8 mouse cellular contexts compared by ENCODE assay signal in the genomic region with DNA sequence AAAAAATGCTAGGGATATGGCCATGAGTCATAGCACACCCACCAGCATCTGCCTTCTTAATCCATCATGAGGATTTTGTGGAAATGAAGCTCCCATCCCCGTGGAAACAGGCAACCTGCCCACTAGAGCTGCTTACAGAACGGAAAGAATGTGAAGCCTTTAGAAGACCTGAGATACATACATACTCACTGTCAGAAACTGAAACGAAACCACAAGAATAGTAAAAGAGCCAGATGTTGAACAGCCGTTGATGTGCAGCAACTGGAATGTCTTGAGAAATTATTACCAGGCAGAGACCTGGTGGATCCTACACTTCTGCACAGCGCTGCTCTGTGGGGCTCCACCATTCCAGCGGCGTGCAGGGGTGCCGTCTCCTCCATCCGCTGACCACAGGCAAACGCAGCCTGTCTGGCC.
DNase-seq lines count a peak whose midpoint lies in the region; ATAC-seq and TF ChIP-seq lines count a peak whose summit lies in the region.
"Had no signal": no experiment of that assay in that cellular context is flagged by ENCODE, and none has a peak within 500 bp of the region (broad histone marks: within the 10 kb centered on the region; RNA-seq: fewer than 3 reads in every experiment).

No protein-coding gene starts in this region.

- no peak overlapping the region for H3K4me2 ChIP-seq in lung, postnatal 0 days (replicated peaks; ENCODE audit: low read depth, low read length)
- peak overlapping the region; percentile 35; the same call in 1 of the 2 replicates for H3K4me2 ChIP-seq in stomach, embryonic 16.5 days (ENCODE audit: low read depth, low read length)
- no peak overlapping the region for H3K4me2 ChIP-seq in neural tube, embryonic 15.5 days

- H3K9me3 ChIP-seq in lung, postnatal 0 days (ENCODE audit: low read length) = no peaks in the 10 kb centered on the region
- H3K9me3 ChIP-seq in stomach, embryonic 16.5 days (replicated peaks; ENCODE audit: control insufficient read depth, low read length) = no peaks in the 10 kb centered on the region
- H3K9me3 ChIP-seq in neural tube, embryonic 15.5 days (replicated peaks) = no peaks in the 10 kb centered on the region

- no peak for TF ChIP-seq CTCF in lung, postnatal 0 days (IDR thresholded peaks at IDR 0.05)

- no peak overlapping the region for H3K4me3 ChIP-seq in lung, postnatal 0 days (ENCODE audit: low read depth, low read length)
- H3K4me3 ChIP-seq in stomach, embryonic 16.5 days (replicated peaks; ENCODE audit: low read length) = no peak overlapping the region
- no peak overlapping the region for H3K4me3 ChIP-seq in neural tube, embryonic 15.5 days (replicated peaks)

- H3K27ac ChIP-seq in lung, postnatal 0 days (ENCODE audit: low read length) = no peak overlapping the region
- peak overlapping the region; percentile 46 for H3K27ac ChIP-seq in stomach, embryonic 16.5 days (ENCODE audit: low read length)
- no peak overlapping the region for H3K27ac ChIP-seq in neural tube, embryonic 15.5 days (replicated peaks)

- intact Hi-C loops in left cerebral cortex, postnatal 10 days (cut with DNase I) = no loop called here

- TF ChIP-seq EP300 in lung, postnatal 0 days (IDR thresholded peaks at IDR 0.05) = no peak

- H3K4me1 ChIP-seq in lung, postnatal 0 days (ENCODE audit: insufficient read depth, low read depth, low read length) = no peaks in the 10 kb centered on the region
- H3K4me1 ChIP-seq in stomach, embryonic 16.5 days (ENCODE audit: control insufficient read depth, insufficient read depth, low read length) = peaks cover 8% of the 10 kb centered on the region
- peaks cover 18% of the 10 kb centered on the region for H3K4me1 ChIP-seq in neural tube, embryonic 15.5 days

- ATAC-seq in lung, postnatal 0 days = peak; percentile 19; the same call in 1 of the 2 replicates
- ATAC-seq in stomach, embryonic 16.5 days (ENCODE audit: insufficient read depth, low FRiP score) = peak; percentile 76
- ATAC-seq in neural tube, embryonic 15.5 days (ENCODE audit: low FRiP score) = no peak

- WGBS in lung, postnatal 0 days = 62% methylated on average over 10 of the region's 10 CpGs
- 47% methylated on average over 10 of the region's 10 CpGs for WGBS in stomach, embryonic 16.5 days
- 74% methylated on average over 10 of the region's 10 CpGs for WGBS in neural tube, embryonic 15.5 days

- no peaks in the 10 kb centered on the region for H3K27me3 ChIP-seq in lung, postnatal 0 days (replicated peaks; ENCODE audit: insufficient read depth, low read length)
- no peaks in the 10 kb centered on the region for H3K27me3 ChIP-seq in stomach, embryonic 16.5 days (ENCODE audit: control insufficient read depth, insufficient read depth, low read length)
- no peaks in the 10 kb centered on the region for H3K27me3 ChIP-seq in neural tube, embryonic 15.5 days (replicated peaks)

- H3K9ac ChIP-seq in lung, postnatal 0 days (replicated peaks; ENCODE audit: low read depth) = no peak overlapping the region
- no peak overlapping the region for H3K9ac ChIP-seq in stomach, embryonic 16.5 days (ENCODE audit: low read length)
- no peak overlapping the region for H3K9ac ChIP-seq in neural tube, embryonic 15.5 days (replicated peaks)

- peak; percentile 30 for DNase-seq in lung, postnatal 0 days (ENCODE audit: low spot score)
- no peak for DNase-seq in lung, postnatal 14 days
- DNase-seq in frontal cortex, postnatal 36 days (ENCODE audit: low spot score in 2 of 2) = peak; percentile 63 to 82
- DNase-seq in left cerebral cortex, postnatal 10 days (ENCODE audit: extremely low spot score in 1 of 2, low spot score in 2 of 2) = peak; percentile 58 to 74
- no peak for DNase-seq in yolk sac, embryonic 10.5 days (ENCODE audit: low spot score)
- DNase-seq: cerebellum, adult 11-12 months had no signal

- no peaks in the 10 kb centered on the region; the same call in 1 of the 2 replicates for H3K36me3 ChIP-seq in lung, postnatal 0 days (ENCODE audit: insufficient read depth, low read length)
- H3K36me3 ChIP-seq in stomach, embryonic 16.5 days (ENCODE audit: control insufficient read depth, insufficient read depth, low read length) = no peaks in the 10 kb centered on the region
- no peaks in the 10 kb centered on the region for H3K36me3 ChIP-seq in neural tube, embryonic 15.5 days

Comparison
In these comparisons a context has a peak if more than half of its experiments do, and no peak if none do; other contexts are left out.
1. DNase-seq: peak in lung, postnatal 0 days (single experiment), frontal cortex, postnatal 36 days (2 of 2) and left cerebral cortex, postnatal 10 days (2 of 2); none in lung, postnatal 14 days (single experiment) and yolk sac, embryonic 10.5 days (single experiment).